Mouse (Mus musculus) skeletal muscle tissue, postnatal 0 days (tissue): ENCODE data around the gene Fam168b. TPM values are rescaled to one million over a fixed set of nuclear protein-coding genes. Genes with fewer than 3 reads are reported as not detected.

Experiments used
- polyA plus RNA-seq: library from polyadenylated mRNA; unstranded; fragments of >200 nt; fragmentation: Nextera tagmentation; extraction: Ambion mirVana; gene quantifications from 2 replicates; pipeline ENCODE4 v1.2.1, GENCODE M21; 2015

Gene Fam168b
- 19.4 and 19.7 TPM in 2 replicates for polyA plus RNA-seq

GRCm38 (mm10) chr1:34842887-34843618 lies at the start of gene Fam168b:
Gene Fam168b (minus strand): TSS chr1:34843065.

GRCm38 (mm10) chr1:34849745-34850342 lies 7.0 kb upstream of the Fam168b start, which contains the start of gene Plekhb2:
Gene Plekhb2 (plus strand): TSS chr1:34849976.

Other genes starting within 250 kb of the Fam168b start
- gene Plekhb2, start 6.9 kb upstream of the Fam168b start, polyA plus RNA-seq = 13.0 and 15.1 TPM in 2 replicates